Mouse (Mus musculus): ENCODE data around the gene Ift22. TPM values are rescaled to one million over a fixed set of nuclear protein-coding genes. Genes with fewer than 3 reads are reported as not detected.
A peak's percentile ranks its signal among the peaks of the same experiment; 100 is the strongest.
"Not testable (repeated sequence)": the region's sequence is repeated elsewhere in the genome, so short reads cannot be mapped to it uniquely, and the experiment has no call there.

Ift22 gene
- polyA plus RNA-seq, 1 experiment from 2014 or later: 125 TPM

GRCm38 (mm10) chr5:136939284-136939683, 31.3 kb downstream of the Ift22 start:
- no peak for ATAC-seq (replicated peaks)
- no peak overlapping the region for H3K4me2 ChIP-seq
- H3K9ac ChIP-seq: no peak overlapping the region
- H3K27ac ChIP-seq: no peak overlapping the region
- H3K36me3 ChIP-seq (replicated peaks): no peaks in the 10 kb centered on the region
- no peaks in the 10 kb centered on the region for H3K9me3 ChIP-seq
- no peak overlapping the region for H3K4me3 ChIP-seq
- H3K4me1 ChIP-seq: no peaks in the 10 kb centered on the region
- 63% methylated on average over 7 of the region's 7 CpGs for WGBS
- no peaks in the 10 kb centered on the region for H3K27me3 ChIP-seq (replicated peaks)

GRCm38 (mm10) chr5:136940029-136940428, 32.1 kb downstream of the Ift22 start:
- H3K27me3 ChIP-seq (replicated peaks); H3K27ac ChIP-seq; H3K9ac ChIP-seq; H3K9me3 ChIP-seq; H3K4me3 ChIP-seq; H3K4me2 ChIP-seq; H3K4me1 ChIP-seq; ATAC-seq (replicated peaks); H3K36me3 ChIP-seq (replicated peaks): not testable (repeated sequence)
- 87% methylated on average over 6 of the region's 6 CpGs for WGBS

GRCm38 (mm10) chr5:136940845-136941560, 33.1 kb downstream of the Ift22 start:
- Histone ChIP-seq H3K4me3 (no peak overlapping the region), H3K9me3 (no peaks in the 10 kb centered on the region), H3K36me3 (replicated peaks) (no peaks in the 10 kb centered on the region), H3K4me2 (no peak overlapping the region), H3K27ac (no peak overlapping the region), H3K9ac (no peak overlapping the region), H3K4me1 (no peaks in the 10 kb centered on the region), H3K27me3 (replicated peaks) (no peaks in the 10 kb centered on the region)
- ATAC-seq (replicated peaks): no peak
- WGBS: 87% methylated on average over 12 of the region's 12 CpGs

DNA sequence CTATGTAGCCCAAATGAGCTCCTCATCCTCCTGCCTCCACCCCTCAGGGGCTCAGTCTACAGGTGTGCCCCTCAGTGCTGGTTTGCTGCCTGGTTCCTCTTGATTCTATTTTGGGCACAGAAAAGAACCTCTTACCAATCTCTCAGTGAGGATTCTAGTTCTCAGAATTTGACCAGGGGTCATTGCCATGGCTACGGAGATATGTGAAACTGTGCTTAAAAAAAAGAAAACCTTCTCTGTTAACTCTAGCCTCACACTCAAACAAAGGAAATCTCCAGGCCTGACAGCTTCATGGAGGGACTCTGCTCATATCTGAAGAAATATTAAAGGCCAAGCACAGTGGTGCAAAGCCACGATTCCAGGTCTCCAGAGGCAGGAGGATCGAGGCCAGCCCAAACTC, 34.8 kb downstream of the Ift22 start:
- H3K4me2 ChIP-seq: no peak overlapping the region
- no peak for ATAC-seq (replicated peaks)
- 0 out of 2 replicates have a peak overlapping the region, but pooled peaks have one; percentile 11 for H3K27ac ChIP-seq
- no peak overlapping the region for H3K9ac ChIP-seq
- no peaks in the 10 kb centered on the region for H3K4me1 ChIP-seq
- H3K27me3 ChIP-seq (replicated peaks): no peaks in the 10 kb centered on the region
- no peaks in the 10 kb centered on the region for H3K36me3 ChIP-seq (replicated peaks)
- no peaks in the 10 kb centered on the region for H3K9me3 ChIP-seq
- H3K4me3 ChIP-seq: no peak overlapping the region
- 75% methylated on average over 3 of the region's 3 CpGs for WGBS

DNA sequence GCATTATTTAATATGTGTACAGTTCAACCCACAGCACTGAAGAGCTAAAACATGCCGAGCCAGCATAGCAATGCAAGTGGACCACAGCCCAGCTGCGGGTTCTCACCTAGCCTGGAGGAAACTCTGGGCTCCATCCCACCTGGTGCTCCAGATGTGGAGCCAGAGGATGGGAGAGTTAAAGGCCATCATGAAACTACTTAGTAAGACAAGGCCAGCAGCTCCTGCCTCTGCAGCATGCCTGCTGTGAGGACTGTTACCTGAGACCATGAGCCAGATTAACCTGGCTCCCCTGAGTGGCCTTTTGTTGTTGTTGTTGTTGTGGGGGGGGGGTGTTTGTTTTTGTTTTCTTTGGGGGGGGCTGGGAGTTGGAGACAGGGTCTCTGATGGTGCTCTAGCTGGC, 35.4 kb downstream of the Ift22 start:
- no peak overlapping the region for H3K4me3 ChIP-seq
- no peak overlapping the region for H3K4me2 ChIP-seq
- no peaks in the 10 kb centered on the region for H3K9me3 ChIP-seq
- no peak for ATAC-seq (replicated peaks)
- no peak overlapping the region for H3K9ac ChIP-seq
- no peaks in the 10 kb centered on the region for H3K27me3 ChIP-seq (replicated peaks)
- 0 out of 2 replicates have a peak overlapping the region, but pooled peaks have one; percentile 11 for H3K27ac ChIP-seq
- H3K4me1 ChIP-seq: no peaks in the 10 kb centered on the region
- 82% methylated on average over 2 of the region's 2 CpGs for WGBS
- H3K36me3 ChIP-seq (replicated peaks): no peaks in the 10 kb centered on the region

DNA sequence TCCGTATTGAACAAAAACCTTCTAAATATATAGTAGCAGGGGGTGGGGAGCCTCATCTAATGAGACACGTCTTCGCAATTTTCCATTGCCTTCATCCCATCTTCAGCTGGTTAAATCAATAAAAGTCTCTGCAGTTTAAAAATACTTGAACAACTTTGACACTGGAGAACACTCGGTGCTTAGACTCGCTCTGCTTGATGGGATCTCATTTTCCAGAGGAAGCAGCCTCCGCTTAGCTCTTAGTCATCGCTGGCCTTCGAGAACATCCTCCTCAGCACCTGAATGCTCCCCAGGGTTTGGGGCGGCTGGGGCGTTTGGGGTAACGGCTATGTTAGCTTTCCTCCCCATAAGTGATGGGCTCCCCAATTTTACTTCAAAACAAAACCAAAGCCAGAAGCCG, 37.1 kb downstream of the Ift22 start:
- Histone ChIP-seq H3K36me3 (replicated peaks) (no peaks in the 10 kb centered on the region), H3K9ac (no peak overlapping the region), H3K27ac (no peak overlapping the region), H3K4me2 (no peak overlapping the region), H3K4me3 (no peak overlapping the region), H3K4me1 (no peaks in the 10 kb centered on the region), H3K27me3 (replicated peaks) (no peaks in the 10 kb centered on the region), H3K9me3 (no peaks in the 10 kb centered on the region)
- ATAC-seq (replicated peaks): no peak
- 84% methylated on average over 12 of the region's 12 CpGs for WGBS

DNA sequence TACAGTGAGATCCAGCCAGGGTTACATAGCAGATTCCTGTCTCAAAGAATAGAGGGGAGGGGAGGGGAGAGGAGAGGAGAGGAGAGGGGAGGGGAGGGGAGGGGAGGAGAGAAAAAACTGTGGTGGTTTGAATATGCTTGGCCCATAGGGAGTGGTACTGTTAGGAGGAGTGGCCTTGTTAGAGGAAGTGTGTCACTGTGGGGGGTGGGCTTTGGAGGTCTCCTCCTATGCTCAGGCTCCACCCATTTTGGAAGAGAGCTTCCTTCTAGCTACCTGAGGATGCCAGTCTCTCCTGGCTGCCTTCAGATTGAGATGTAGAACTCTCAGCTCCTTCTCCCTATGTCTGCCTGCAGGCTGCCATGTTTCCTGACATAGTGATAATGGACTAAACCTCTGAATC, 39.9 kb downstream of the Ift22 start:
- no peak overlapping the region for H3K4me3 ChIP-seq
- H3K27me3 ChIP-seq (replicated peaks): no peaks in the 10 kb centered on the region
- no peak overlapping the region for H3K9ac ChIP-seq
- no peak overlapping the region for H3K4me2 ChIP-seq
- ATAC-seq (replicated peaks): no peak
- H3K4me1 ChIP-seq: 0 out of 2 replicates have a peak, but pooled peaks cover 6% of the 10 kb centered on the region
- no peaks in the 10 kb centered on the region for H3K9me3 ChIP-seq
- H3K36me3 ChIP-seq (replicated peaks): no peaks in the 10 kb centered on the region
- no peak overlapping the region for H3K27ac ChIP-seq

DNA sequence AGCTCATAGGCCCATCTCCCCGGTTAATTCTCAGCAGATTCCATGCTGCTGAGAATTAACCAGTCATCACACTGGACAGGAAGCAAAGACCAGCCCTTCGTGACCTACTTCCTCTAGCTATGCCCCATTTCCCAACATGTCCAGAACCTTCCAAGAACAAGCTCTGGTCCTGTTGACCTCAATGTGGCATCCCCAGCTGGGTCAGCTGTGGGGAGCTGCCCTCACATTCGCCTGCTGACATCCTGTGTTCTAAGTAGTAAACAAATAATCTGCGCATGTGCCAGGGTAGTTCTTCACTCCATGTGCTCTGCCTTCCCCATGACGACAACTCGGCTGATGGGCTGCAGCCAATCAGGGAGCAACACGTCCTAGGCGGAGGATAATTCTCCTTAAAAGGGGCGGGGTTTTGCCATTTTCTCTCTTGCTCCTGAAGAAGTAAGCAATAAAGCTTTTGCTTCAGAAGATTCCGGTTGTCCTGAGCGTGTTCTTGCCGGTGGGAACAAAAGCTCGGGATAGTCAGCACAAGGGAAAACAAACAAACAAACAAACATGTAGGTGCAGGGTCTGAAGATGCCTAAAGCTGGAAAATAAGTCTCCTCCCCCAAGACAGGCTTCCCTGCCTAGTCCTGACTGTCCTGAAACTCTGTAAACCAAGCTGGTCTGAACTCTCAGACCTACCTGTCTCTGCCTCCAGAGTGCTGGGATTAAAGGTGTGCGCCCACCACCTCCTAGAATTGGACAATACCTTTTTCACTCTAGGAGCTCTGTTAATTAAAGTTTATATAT, 41.8 kb downstream of the Ift22 start:
- H3K4me2 ChIP-seq; ATAC-seq (replicated peaks); H3K4me3 ChIP-seq; H3K27me3 ChIP-seq (replicated peaks); H3K36me3 ChIP-seq (replicated peaks); H3K9ac ChIP-seq; H3K27ac ChIP-seq; H3K9me3 ChIP-seq: not testable (repeated sequence)
- H3K4me1 ChIP-seq: peaks cover 15% of the 10 kb centered on the region
- WGBS: 83% methylated on average over 14 of the region's 14 CpGs

- Histone ChIP-seq H3K4me1 (peaks cover 23% of the 10 kb centered on the region), H3K9ac (no peak overlapping the region), H3K36me3 (replicated peaks) (no peaks in the 10 kb centered on the region), H3K4me2 (no peak overlapping the region), H3K9me3 (no peaks in the 10 kb centered on the region), H3K4me3 (no peak overlapping the region), H3K27ac (no peak overlapping the region), H3K27me3 (replicated peaks) (no peaks in the 10 kb centered on the region)
- WGBS: 92% methylated on average over 6 of the region's 6 CpGs
- no peak for ATAC-seq (replicated peaks)
Observed at GRCm38 (mm10) chr5:136950521-136950920, 42.6 kb downstream of the Ift22 start.

- H3K27me3 ChIP-seq (replicated peaks): no peaks in the 10 kb centered on the region
- no peak overlapping the region for H3K9ac ChIP-seq
- H3K4me3 ChIP-seq: no peak overlapping the region
- no peaks in the 10 kb centered on the region for H3K36me3 ChIP-seq (replicated peaks)
- no peaks in the 10 kb centered on the region for H3K9me3 ChIP-seq
- peaks cover 33% of the 10 kb centered on the region for H3K4me1 ChIP-seq
- peak overlapping the region; percentile 61 for H3K4me2 ChIP-seq
- WGBS: 81% methylated on average over 4 of the region's 4 CpGs
- H3K27ac ChIP-seq: no peak overlapping the region
- no peak for ATAC-seq (replicated peaks)
Observed at GRCm38 (mm10) chr5:136952153-136952552, 44.2 kb downstream of the Ift22 start.

GRCm38 (mm10) chr5:136953015-136953414, 45.1 kb downstream of the Ift22 start, which contains the start of gene Fis1:
Fis1 (plus strand) TSS chr5:136953275.
- peak within 1 kb of the TSS; percentile 79 for H3K27ac ChIP-seq
- H3K4me3 ChIP-seq: peak within 1 kb of the TSS; percentile 68
- ATAC-seq (replicated peaks): peak; percentile 98
- no peaks in the 10 kb centered on the region for H3K36me3 ChIP-seq (replicated peaks)
- H3K27me3 ChIP-seq (replicated peaks): no peaks in the 10 kb centered on the region
- no peaks in the 10 kb centered on the region for H3K9me3 ChIP-seq
- peak within 1 kb of the TSS; percentile 61 for H3K4me2 ChIP-seq
- peak within 1 kb of the TSS; percentile 69 for H3K9ac ChIP-seq
- under 1% methylated on average over 23 of the region's 23 CpGs for whole genome bisulfite sequencing
- peaks cover 33% of the 10 kb centered on the region for H3K4me1 ChIP-seq

DNA sequence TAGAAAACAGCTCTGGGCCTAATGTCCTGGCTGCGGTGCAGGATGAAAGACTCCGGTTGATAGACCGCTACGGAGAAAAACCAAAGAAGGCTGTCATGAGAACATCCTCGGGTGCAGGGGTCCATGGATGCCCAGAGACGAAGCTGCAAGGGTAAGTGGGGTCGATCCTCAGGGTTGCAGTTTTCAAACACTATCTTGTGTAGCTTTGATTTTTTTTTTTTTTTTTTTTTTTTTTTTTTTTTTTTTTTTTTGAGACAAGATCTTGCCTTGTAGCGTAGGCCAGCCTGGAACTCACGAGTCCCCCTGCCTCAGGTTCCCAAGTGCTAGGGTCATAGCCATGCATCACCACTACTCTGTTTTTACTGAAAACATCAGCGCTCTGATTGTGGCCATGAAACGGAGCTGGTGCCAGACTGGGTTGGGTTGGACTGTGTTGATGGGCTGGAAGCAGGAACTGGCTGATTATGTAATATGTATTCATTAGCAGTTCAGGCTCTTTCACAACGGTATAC, 45.5 kb downstream of the Ift22 start:
- H3K9me3 ChIP-seq: no peaks in the 10 kb centered on the region
- WGBS: 3% methylated on average over 12 of the region's 12 CpGs
- ATAC-seq (replicated peaks): peak; percentile 19; the same call in 1 of the 2 replicates
- H3K4me3 ChIP-seq: peak overlapping the region; percentile 68
- H3K27me3 ChIP-seq (replicated peaks): no peaks in the 10 kb centered on the region
- H3K4me2 ChIP-seq: peak overlapping the region; percentile 61
- peak overlapping the region; percentile 79 for H3K27ac ChIP-seq
- peak overlapping the region; percentile 69 for H3K9ac ChIP-seq
- no peaks in the 10 kb centered on the region for H3K36me3 ChIP-seq (replicated peaks)
- H3K4me1 ChIP-seq: peaks cover 33% of the 10 kb centered on the region
